Mouse (Mus musculus): ENCODE measurements around the gene Smarce1. TPM values are rescaled to one million over a fixed set of nuclear protein-coding genes. Genes with fewer than 3 reads are reported as not detected.

Gene Smarce1
- total RNA-seq (2012; rRNA removed) (243 and 265 TPM in 2 replicates), polyA plus RNA-seq (2012; ENCODE audit: insufficient read depth in 1 of 2, insufficient read length in 2 of 2, low read depth in 1 of 2, low replicate concordance in 2 of 2, missing spikeins in 1 of 2) (100 to 1,000 TPM in 1 of 2 experiments, not detected in 1; 277 TPM)

GRCm38 (mm10) chr11:99230261-99231048 lies at the start of gene Smarce1:
TSS of gene Smarce1 (minus strand) at chr11:99231017.
- Histone ChIP-seq H3K27me3 (ENCODE audit: control insufficient read depth in 1 of 2, insufficient read depth in 2 of 2, low read length in 2 of 2) (peaks cover 2 to 3% of the 10 kb centered on the region in 2 experiments; a peak in 3 of 4 replicates), H3K4me1 (ENCODE audit: control insufficient read depth in 1 of 2, insufficient read depth in 2 of 2, low read length in 2 of 2) (peaks cover 8 to 14% of the 10 kb centered on the region in 2 experiments), H3K27ac (ENCODE audit: control insufficient read depth, low read depth, low read length) (peak within 1 kb of the TSS; percentile 68), H3K9me3 (replicated peaks; ENCODE audit: insufficient read depth, low read length) (no peaks in the 10 kb centered on the region), H3K4me3 (ENCODE audit: control insufficient read depth in 1 of 2, insufficient read depth in 1 of 2, low read depth in 2 of 2, low read length in 2 of 2) (peak within 1 kb of the TSS; percentile 91 to 96), H3K36me3 (ENCODE audit: control insufficient read depth in 1 of 2, insufficient read depth in 2 of 2, low read length in 2 of 2) (peaks cover 16 to 17% of the 10 kb centered on the region in 2 experiments), H3K79me2 (ENCODE audit: control insufficient read depth, insufficient read depth, low read length, poor library complexity) (peaks cover 29% of the 10 kb centered on the region), H3K9ac (ENCODE audit: control insufficient read depth, low read depth, low read length, poor library complexity, severe bottlenecking) (peak within 1 kb of the TSS; percentile 94)
- peak; percentile 37; the same call in 1 of the 2 replicates for TF ChIP-seq POLR2AphosphoS2 (IDR thresholded peaks at IDR 0.05; ENCODE audit: low read length)
- TF ChIP-seq NELFE (IDR thresholded peaks at IDR 0.05; ENCODE audit: low read depth, low read length), result peak; percentile 86
- TF ChIP-seq ETS1 (IDR thresholded peaks at IDR 0.05; ENCODE audit: low read depth, low read length), result no peak
- no peak for TF ChIP-seq POLR2AphosphoS5 (IDR thresholded peaks at IDR 0.05; ENCODE audit: borderline replicate concordance, low read depth, low read length)
- TF ChIP-seq POLR2A (IDR thresholded peaks at IDR 0.05; ENCODE audit: control insufficient read depth in 1 of 2, insufficient read depth in 1 of 2, low read depth in 1 of 2, low read length in 2 of 2, poor library complexity in 1 of 2), result peak; percentile 91 to 92
- peak; percentile 65 for TF ChIP-seq ZMIZ1 (IDR thresholded peaks at IDR 0.05; ENCODE audit: low read depth, low read length)
- no peak for TF ChIP-seq MYB (IDR thresholded peaks at IDR 0.05; ENCODE audit: low read depth, low read length)
- TF ChIP-seq SIN3A (IDR thresholded peaks at IDR 0.05; ENCODE audit: low read length), result peak; percentile 58
- TF ChIP-seq KAT2A (conservative IDR thresholded peaks at IDR 0.05; ENCODE audit: low read depth, low read length), result peak; percentile 72; the same call in 1 of the 2 replicates
- TF ChIP-seq TBP (IDR thresholded peaks at IDR 0.05; ENCODE audit: low read depth, low read length), result 0 out of 2 replicates have a peak, but pooled peaks have one; percentile 15
- TF ChIP-seq ZC3H11A (IDR thresholded peaks at IDR 0.05; ENCODE audit: low read depth, low read length), result peak; percentile 100
- no peak for TF ChIP-seq ZNF384 (IDR thresholded peaks at IDR 0.05; ENCODE audit: low read depth, low read length)
- TF ChIP-seq MXI1 (IDR thresholded peaks at IDR 0.05; ENCODE audit: low read depth, low read length), result 0 out of 2 replicates have a peak, but pooled peaks have one; percentile 14
- TF ChIP-seq MAZ (IDR thresholded peaks at IDR 0.05; ENCODE audit: low read depth, low read length), result peak; percentile 88; the same call in 1 of the 2 replicates
- TF ChIP-seq NRF1 (IDR thresholded peaks at IDR 0.05; ENCODE audit: insufficient read depth, low read depth, low read length, poor library complexity, severe bottlenecking), result peak; percentile 45; the same call in 1 of the 2 replicates
- TF ChIP-seq MYC (IDR thresholded peaks at IDR 0.05; ENCODE audit: low read depth, low read length), result 0 out of 2 replicates have a peak, but pooled peaks have one; percentile 32
- peak; percentile 87 for TF ChIP-seq BHLHE40 (IDR thresholded peaks at IDR 0.05; ENCODE audit: borderline replicate concordance, low read depth, low read length)
- peak; percentile 73 for TF ChIP-seq ELF1 (IDR thresholded peaks at IDR 0.05; ENCODE audit: low read depth, low read length)
- peak; percentile 87 for TF ChIP-seq HCFC1 (IDR thresholded peaks at IDR 0.05; ENCODE audit: low read depth, low read length)
- peak; percentile 51; the same call in 1 of the 2 replicates for TF ChIP-seq MAX (IDR thresholded peaks at IDR 0.05; ENCODE audit: low read length)
- peak; percentile 92 for DNase-seq (ENCODE audit: low read depth, low spot score)

Measured in MEL (cell line).